Mouse (Mus musculus) lung, embryonic 14.5 days (tissue): ENCODE results near the gene Ppp1r16b. TPM values are rescaled to one million over a fixed set of nuclear protein-coding genes. Genes with fewer than 3 reads are reported as not detected.

Experiments used
- ATAC-seq: fragments of 200-750 bp; cut with Nextera tagmentation; 2 replicates; pipeline ENCODE4 v1.8.0; 2017; ENCODE audit warnings: mild to moderate bottlenecking, moderate TSS enrichment, moderate library complexity; ENCODE audit not compliant: insufficient read depth
- DNase-seq: peaks from one replicate; pipeline ENCODE4 v3.0.0-alpha.2; 2015
- H3K27ac ChIP-seq: fragments of 300-500 bp; sonication (generic); 2 replicates; pipeline ENCODE4 v1.5.1; 2014; ENCODE audit warnings: low read depth, mild to moderate bottlenecking, moderate library complexity
- H3K27me3 ChIP-seq: fragments of 300-500 bp; sonication (generic); 2 replicates; pipeline ENCODE4 v1.6.1; 2014; ENCODE audit warnings: low read length, control low read depth; ENCODE audit not compliant: insufficient read depth
- H3K36me3 ChIP-seq: fragments of 300-500 bp; sonication (generic); 2 replicates; pipeline ENCODE4 v1.6.1; 2014; ENCODE audit warnings: control low read depth; ENCODE audit not compliant: insufficient read depth
- H3K4me1 ChIP-seq: fragments of 300-500 bp; sonication (generic); 2 replicates; pipeline ENCODE4 v1.6.1; 2014; ENCODE audit warnings: antibody characterized with exemption, control low read depth; ENCODE audit not compliant: insufficient read depth
- H3K4me2 ChIP-seq: fragments of 300-500 bp; sonication (generic); 2 replicates; pipeline ENCODE4 v1.6.1; 2014; ENCODE audit warnings: mild to moderate bottlenecking
- H3K4me3 ChIP-seq: fragments of 300-500 bp; sonication (generic); 2 replicates; pipeline ENCODE4 v1.5.1; 2014; ENCODE audit warnings: low read depth, low read length
- H3K9ac ChIP-seq: fragments of 300-500 bp; sonication (generic); 2 replicates; pipeline ENCODE4 v1.6.1; 2014
- H3K9me3 ChIP-seq: fragments of 300-500 bp; sonication (generic); 2 replicates; pipeline ENCODE4 v1.6.1; 2016; ENCODE audit warnings: low read depth, low read length, control low read depth
- CTCF ChIP-seq: IDR thresholded peaks from 2 replicates; pipeline ENCODE4 v1.5.1; 2016; ENCODE audit warnings: antibody characterized with exemption, low read depth
- WGBS: fragments of 180-500 bp; shearing (Covaris S2); extraction: QIAGEN DNeasy Blood & Tissue Kit; methylation state at CpG from one replicate; pipeline ENCODE4 v1.1.7; 2014; 5-methylcytosine and 5-hydroxymethylcytosine counted together
- polyA plus RNA-seq: library from polyadenylated mRNA; unstranded; fragments of >200 nt; fragmentation: Nextera tagmentation; extraction: Ambion mirVana; gene quantifications from 2 replicates; pipeline ENCODE4 v1.2.1, GENCODE M21; 2014

Gene Ppp1r16b
- polyA plus RNA-seq, 1 experiment from 2014 or later, result 17.6 TPM

DNA sequence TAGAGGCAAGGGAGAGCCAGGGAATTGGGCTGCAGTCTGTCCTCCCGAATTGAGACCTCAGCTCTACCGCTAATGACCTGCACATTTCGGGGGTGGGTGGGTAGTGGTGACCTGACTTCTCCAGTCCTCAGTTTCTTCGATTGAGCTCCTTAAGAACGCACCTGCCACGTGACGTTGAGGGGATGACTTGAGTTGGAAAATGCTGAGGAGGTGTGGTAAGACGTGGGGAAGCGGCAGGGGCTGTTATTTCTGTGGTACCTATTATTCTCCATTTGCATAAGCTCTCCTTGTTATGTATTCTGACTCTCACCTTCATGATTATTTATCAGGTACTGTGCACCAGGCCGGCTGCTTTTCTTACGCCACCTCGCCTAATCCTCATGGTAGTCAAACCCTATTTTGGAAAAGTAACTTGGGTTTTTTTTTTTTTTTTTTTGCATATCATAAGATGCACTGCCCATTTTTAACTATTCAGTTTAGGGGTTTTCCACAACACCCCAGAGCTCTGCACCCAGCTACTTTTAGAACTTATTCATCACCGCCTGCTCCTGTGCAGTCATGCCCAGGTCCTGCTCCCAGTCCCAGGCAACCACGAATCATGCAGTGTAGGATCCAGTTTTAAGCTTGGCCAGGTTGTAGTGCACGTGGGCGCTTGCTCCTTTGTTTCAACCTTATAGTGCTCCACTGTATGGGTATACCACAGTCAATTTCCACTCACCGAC lies 35.5 kb downstream of the Ppp1r16b start:
- H3K27me3 ChIP-seq, result no peaks in the 10 kb centered on the region
- no peak for TF ChIP-seq CTCF
- ATAC-seq (no peak), DNase-seq (no peak)
- H3K4me3 ChIP-seq, result no peak overlapping the region
- H3K4me2 ChIP-seq, result no peak overlapping the region
- H3K27ac ChIP-seq, result no peak overlapping the region
- no peaks in the 10 kb centered on the region for H3K9me3 ChIP-seq
- H3K9ac ChIP-seq, result no peak overlapping the region
- 81% methylated on average over 17 of the region's 17 CpGs for WGBS
- no peaks in the 10 kb centered on the region for H3K4me1 ChIP-seq
- H3K36me3 ChIP-seq, result no peaks in the 10 kb centered on the region

DNA sequence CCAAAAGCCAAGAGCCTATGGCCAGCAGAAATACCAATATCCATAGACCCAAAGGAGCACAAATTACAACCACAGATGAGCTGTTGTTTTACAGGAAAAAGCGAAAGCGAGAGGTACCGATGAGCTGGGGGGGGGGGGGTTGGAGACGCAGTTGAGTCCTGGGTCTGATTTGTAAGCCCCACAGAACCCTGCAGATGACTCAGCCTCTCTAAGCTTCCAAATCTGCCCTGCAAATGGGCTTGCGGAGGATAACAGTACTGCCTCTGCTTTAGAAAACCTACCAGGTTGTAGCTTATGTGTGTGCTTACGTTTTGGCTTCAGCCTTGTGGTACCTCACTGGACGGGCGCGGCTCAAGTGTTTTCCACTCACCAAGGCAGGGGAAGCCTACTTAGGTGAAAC lies 36.3 kb downstream of the Ppp1r16b start:
- H3K27ac ChIP-seq, result no peak overlapping the region; the same call in 1 of the 2 replicates
- 84% methylated on average over 9 of the region's 9 CpGs for WGBS
- no peaks in the 10 kb centered on the region for H3K36me3 ChIP-seq
- H3K4me1 ChIP-seq, result no peaks in the 10 kb centered on the region
- H3K27me3 ChIP-seq, result no peaks in the 10 kb centered on the region
- no peaks in the 10 kb centered on the region for H3K9me3 ChIP-seq
- DNase-seq (no peak), ATAC-seq (no peak)
- TF ChIP-seq CTCF, result no peak
- H3K9ac ChIP-seq, result no peak overlapping the region
- H3K4me3 ChIP-seq, result no peak overlapping the region
- H3K4me2 ChIP-seq, result no peak overlapping the region

DNA sequence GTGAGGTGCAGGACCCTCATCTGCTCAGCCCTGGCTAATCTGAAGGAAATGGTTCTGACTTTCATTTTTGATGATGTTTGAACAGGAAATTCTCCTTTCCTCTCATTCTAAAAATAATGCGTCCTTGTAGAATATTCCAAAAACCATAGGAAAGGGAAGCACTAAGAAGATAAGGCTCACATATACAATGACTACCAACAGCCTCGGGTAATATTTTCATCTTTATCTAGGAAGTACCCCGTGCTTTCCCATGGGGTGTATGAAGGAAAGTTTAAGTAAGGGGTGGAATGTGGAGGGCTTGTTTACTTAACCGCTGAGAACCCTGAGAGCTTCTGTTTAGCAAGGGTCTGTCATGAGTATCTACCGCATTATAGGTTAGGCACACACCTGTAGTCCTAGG lies 37.0 kb downstream of the Ppp1r16b start:
- peak; percentile 35 for DNase-seq
- ATAC-seq, result no peak
- Histone ChIP-seq H3K4me2 (no peak overlapping the region), H3K27ac (no peak overlapping the region), H3K9ac (no peak overlapping the region), H3K4me1 (no peaks in the 10 kb centered on the region), H3K9me3 (no peaks in the 10 kb centered on the region), H3K36me3 (no peaks in the 10 kb centered on the region), H3K27me3 (no peaks in the 10 kb centered on the region), H3K4me3 (no peak overlapping the region)
- no peak for TF ChIP-seq CTCF
- WGBS, result 34% methylated on average over 5 of the region's 5 CpGs

DNA sequence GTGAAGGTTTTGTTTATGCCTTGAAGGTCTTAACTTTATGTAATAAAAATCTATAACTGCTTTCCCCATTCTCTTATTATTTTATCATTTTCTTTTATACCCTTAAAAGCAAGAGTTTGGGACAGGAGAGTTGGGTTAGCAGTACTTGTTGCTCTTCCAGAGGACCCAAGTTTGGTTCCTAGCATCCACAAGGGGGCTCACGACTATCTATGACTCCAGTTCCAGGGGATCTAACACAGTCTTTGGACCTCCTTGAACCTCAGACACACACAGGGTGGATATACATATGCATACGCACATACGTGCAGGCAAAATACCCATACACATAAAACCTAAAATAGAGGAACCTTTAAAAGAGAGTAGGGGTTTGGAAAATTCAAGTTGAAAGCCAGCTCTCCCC lies 39.5 kb downstream of the Ppp1r16b start:
- Histone ChIP-seq H3K9ac (no peak overlapping the region), H3K4me1 (no peaks in the 10 kb centered on the region), H3K4me3 (no peak overlapping the region), H3K27ac (no peak overlapping the region), H3K4me2 (no peak overlapping the region), H3K9me3 (no peaks in the 10 kb centered on the region), H3K36me3 (no peaks in the 10 kb centered on the region), H3K27me3 (no peaks in the 10 kb centered on the region)
- 0 out of 2 replicates have a peak, but pooled peaks have one; percentile 19 for TF ChIP-seq CTCF
- WGBS, result 66% methylated on average over 3 of the region's 3 CpGs
- DNase-seq, result peak; percentile 34
- ATAC-seq, result no peak

DNA sequence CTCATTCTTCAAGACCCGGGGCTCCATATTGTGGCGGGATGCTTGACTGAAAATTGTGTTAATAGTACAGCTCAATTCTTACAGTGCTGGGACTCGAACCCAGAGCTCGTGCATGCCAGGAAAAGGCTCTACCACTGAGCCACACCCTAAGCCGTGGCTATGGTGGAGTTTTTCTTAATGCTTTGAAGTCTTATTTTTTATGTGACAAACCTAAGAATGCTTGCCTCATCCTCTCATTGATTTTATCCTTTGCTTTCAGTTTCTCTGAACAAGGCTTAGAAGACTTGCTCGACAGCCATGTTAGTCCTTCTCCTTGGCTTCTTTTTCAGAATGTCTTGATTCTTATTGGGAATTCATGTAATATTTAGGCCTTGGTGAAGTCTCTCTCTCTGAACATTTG lies 40.3 kb downstream of the Ppp1r16b start:
- no peaks in the 10 kb centered on the region for H3K36me3 ChIP-seq
- no peak overlapping the region for H3K27ac ChIP-seq
- DNase-seq, result no peak
- H3K4me2 ChIP-seq, result no peak overlapping the region
- WGBS, result 73% methylated on average over 6 of the region's 6 CpGs
- no peak overlapping the region for H3K4me3 ChIP-seq
- no peaks in the 10 kb centered on the region for H3K27me3 ChIP-seq
- no peak for TF ChIP-seq CTCF
- no peaks in the 10 kb centered on the region for H3K9me3 ChIP-seq
- H3K9ac ChIP-seq, result no peak overlapping the region
- ATAC-seq, result no peak
- H3K4me1 ChIP-seq, result no peaks in the 10 kb centered on the region

DNA sequence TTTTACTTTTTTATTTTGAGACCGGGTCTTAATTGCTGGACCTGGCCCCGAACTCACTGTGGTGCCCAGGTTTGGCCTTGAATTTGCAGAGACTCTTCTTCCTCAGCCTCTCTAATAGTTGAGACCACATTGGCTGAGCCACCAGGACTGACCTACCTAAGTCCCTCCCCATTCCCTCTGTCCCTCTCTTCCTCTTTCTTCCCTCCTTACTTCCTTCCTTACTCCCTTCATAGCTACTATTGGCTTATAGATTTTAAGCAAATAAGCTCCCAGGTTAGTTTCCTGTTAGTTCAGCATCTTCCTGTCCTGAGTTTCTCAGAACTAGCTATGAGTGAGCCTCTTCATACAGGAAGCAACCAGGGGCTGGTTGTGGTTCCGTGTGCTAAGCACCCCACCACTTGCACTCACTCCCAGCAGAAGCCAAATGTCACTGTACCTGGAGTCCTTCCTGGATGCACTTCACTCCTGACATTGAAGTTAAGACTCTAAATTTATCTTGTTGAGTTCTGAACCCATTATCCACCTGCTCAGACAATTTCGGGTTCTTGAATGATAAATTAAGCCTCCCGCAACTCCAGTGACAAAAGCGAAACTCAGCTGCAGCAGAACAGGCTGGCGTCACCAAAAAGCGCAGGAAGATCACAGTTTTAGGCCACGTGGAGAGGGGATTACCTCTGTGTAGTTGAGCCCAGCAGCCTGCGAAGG lies 41.7 kb downstream of the Ppp1r16b start:
- H3K36me3 ChIP-seq, result no peaks in the 10 kb centered on the region
- no peaks in the 10 kb centered on the region for H3K4me1 ChIP-seq
- no peaks in the 10 kb centered on the region for H3K9me3 ChIP-seq
- DNase-seq (no peak), ATAC-seq (no peak)
- H3K4me3 ChIP-seq, result no peak overlapping the region
- H3K9ac ChIP-seq, result no peak overlapping the region
- no peaks in the 10 kb centered on the region for H3K27me3 ChIP-seq
- WGBS, result 76% methylated on average over 10 of the region's 10 CpGs
- H3K4me2 ChIP-seq, result no peak overlapping the region
- no peak for TF ChIP-seq CTCF
- no peak overlapping the region for H3K27ac ChIP-seq

DNA sequence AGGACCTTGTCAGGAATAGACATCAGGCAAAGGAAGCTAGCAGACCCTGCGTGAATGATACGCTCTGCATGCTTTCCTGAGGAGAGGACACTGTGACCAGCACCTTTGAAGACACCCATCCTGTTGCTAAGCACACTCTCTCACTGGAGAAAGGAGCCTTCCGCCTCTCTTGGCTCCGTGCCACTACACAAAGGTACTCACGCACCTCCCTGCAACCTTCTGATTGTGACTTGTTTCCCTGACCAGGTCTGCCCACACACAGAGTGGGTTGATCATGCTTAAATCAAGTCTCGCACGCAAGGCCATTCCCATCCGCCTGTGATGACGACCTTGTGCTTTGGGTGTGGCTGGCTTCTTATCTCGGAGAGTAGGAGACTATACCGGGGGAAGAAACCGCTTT lies 42.9 kb downstream of the Ppp1r16b start:
- TF ChIP-seq CTCF, result no peak
- Histone ChIP-seq H3K27me3 (no peaks in the 10 kb centered on the region), H3K4me2 (no peak overlapping the region), H3K36me3 (no peaks in the 10 kb centered on the region), H3K9me3 (no peaks in the 10 kb centered on the region), H3K27ac (no peak overlapping the region), H3K4me1 (0 out of 2 replicates have a peak, but pooled peaks cover 3% of the 10 kb centered on the region), H3K4me3 (no peak overlapping the region), H3K9ac (no peak overlapping the region)
- 81% methylated on average over 12 of the region's 12 CpGs for WGBS
- ATAC-seq (no peak), DNase-seq (no peak)
